ENCODE assay signal across 8 mouse cellular contexts in genomic region chr11:120011761-120012560, GRCm38 (mm10). TPM values are rescaled to one million over a fixed set of nuclear protein-coding genes. Genes with fewer than 3 reads are reported as not detected.
DNase-seq lines count a peak whose midpoint lies in the region; ATAC-seq lines count a peak whose summit lies in the region.

No protein-coding gene starts in this region.

- H3K9me3 ChIP-seq in hindbrain, embryonic 16.5 days (ENCODE audit: control insufficient read depth, low read length) = no peaks in the 10 kb centered on the region
- H3K9me3 ChIP-seq in neural tube, embryonic 11.5 days (ENCODE audit: control insufficient read depth, low read length) = no peaks in the 10 kb centered on the region

- H3K4me3 ChIP-seq in hindbrain, embryonic 16.5 days (ENCODE audit: low read length) = no peak overlapping the region
- H3K4me3 ChIP-seq in neural tube, embryonic 11.5 days (ENCODE audit: low read depth, low read length) = peak overlapping the region; percentile 8; the same call in 1 of the 2 replicates

- whole genome bisulfite sequencing in hindbrain, embryonic 16.5 days = 38% methylated on average over 43 of the region's 43 CpGs
- WGBS in neural tube, embryonic 11.5 days = 42% methylated on average over 43 of the region's 43 CpGs

- H3K4me2 ChIP-seq in hindbrain, embryonic 16.5 days (ENCODE audit: low read length) = peak overlapping the region; percentile 16; the same call in 1 of the 2 replicates
- peak overlapping the region; percentile 21 for H3K4me2 ChIP-seq in neural tube, embryonic 11.5 days (ENCODE audit: low read depth)

- peak; percentile 29; the same call in 1 of the 2 replicates for ATAC-seq in hindbrain, embryonic 16.5 days
- peak; percentile 38; the same call in 1 of the 2 replicates for ATAC-seq in neural tube, embryonic 11.5 days (ENCODE audit: insufficient read depth, low FRiP score, low TSS enrichment)

- H3K27ac ChIP-seq in hindbrain, embryonic 16.5 days (ENCODE audit: low read depth, low read length) = no peak overlapping the region
- no peak overlapping the region for H3K27ac ChIP-seq in neural tube, embryonic 11.5 days (ENCODE audit: low read depth, low read length)

- H3K9ac ChIP-seq in hindbrain, embryonic 16.5 days (ENCODE audit: low read depth, low read length) = peak overlapping the region; percentile 26
- H3K9ac ChIP-seq in neural tube, embryonic 11.5 days (ENCODE audit: low read length) = peak overlapping the region; percentile 28; the same call in 1 of the 2 replicates

- no peaks in the 10 kb centered on the region for H3K27me3 ChIP-seq in hindbrain, embryonic 16.5 days (replicated peaks; ENCODE audit: control insufficient read depth, insufficient read depth, low read length)
- H3K27me3 ChIP-seq in neural tube, embryonic 11.5 days (ENCODE audit: control insufficient read depth, insufficient read depth, low read length) = no peaks in the 10 kb centered on the region

- H3K36me3 ChIP-seq in hindbrain, embryonic 16.5 days (ENCODE audit: control insufficient read depth, insufficient read depth, low read length) = peaks cover 30% of the 10 kb centered on the region
- no peaks in the 10 kb centered on the region for H3K36me3 ChIP-seq in neural tube, embryonic 11.5 days (ENCODE audit: control insufficient read depth, insufficient read depth, low read length)

- peaks cover 9% of the 10 kb centered on the region for H3K4me1 ChIP-seq in hindbrain, embryonic 16.5 days (ENCODE audit: control insufficient read depth, insufficient read depth, low read depth, low read length)
- peaks cover 4% of the 10 kb centered on the region; the same call in 1 of the 2 replicates for H3K4me1 ChIP-seq in neural tube, embryonic 11.5 days (ENCODE audit: control insufficient read depth, insufficient read depth, low read length)

- peak; percentile 43 for DNase-seq in adrenal gland, postnatal 25 days
- DNase-seq in adrenal gland, adult 18-20 months (ENCODE audit: low spot score in 2 of 2) = no peak
- DNase-seq in lung, postnatal 10 days = peak; percentile 56
- no peak for DNase-seq in lung, adult 18-20 months
- DNase-seq in neural tube, embryonic 11.5 days (ENCODE audit: low spot score) = peak; percentile 33
- no peak for DNase-seq in left cerebral cortex, adult 9 months (ENCODE audit: low spot score in 2 of 2)
- DNase-seq in thymus, postnatal 25 days = no peak

RNA-seq across cellular contexts. Expression of gene Aatk, which starts 35.0 kb away (rescaled TPM):
- total RNA-seq in adrenal gland, postnatal 25 days (2021) = 11.8 and 15.5 TPM in 2 replicates
- total RNA-seq in adrenal gland, adult 18-20 months (2021) = 10 to 100 TPM; 10.3 to 22.0 TPM
- polyA plus RNA-seq in hindbrain, embryonic 16.5 days (2015; fragmentation: Nextera tagmentation; extraction: Ambion mirVana) = 35.6 and 46.6 TPM in 2 replicates
- polyA plus RNA-seq in neural tube, embryonic 11.5 days (2014; fragmentation: Nextera tagmentation; extraction: Ambion mirVana) = 3.0 and 5.1 TPM in 2 replicates

Comparison
In these comparisons a context has a peak if more than half of its experiments do, and no peak if none do; other contexts are left out.
1. DNase-seq: peak in adrenal gland, postnatal 25 days (single experiment), lung, postnatal 10 days (single experiment) and neural tube, embryonic 11.5 days (single experiment); none in adrenal gland, adult 18-20 months (0 of 2), lung, adult 18-20 months (0 of 2), left cerebral cortex, adult 9 months (0 of 2) and thymus, postnatal 25 days (single experiment).